Mouse (Mus musculus): ENCODE results near the gene Cnfn. TPM values are rescaled to one million over a fixed set of nuclear protein-coding genes. Genes with fewer than 3 reads are reported as not detected.

Cnfn gene
- polyA plus RNA-seq, 1 experiment from 2014 or later: not detected

- WGBS: 90% methylated on average over 14 of the region's 14 CpGs
- Histone ChIP-seq H3K4me3 (replicated peaks) (no peak overlapping the region), H3K4me2 (peak overlapping the region; percentile 85), H3K9me3 (no peaks in the 10 kb centered on the region), H3K9ac (no peak overlapping the region), H3K36me3 (replicated peaks) (no peaks in the 10 kb centered on the region), H3K27me3 (peaks cover 8% of the 10 kb centered on the region; the same call in 1 of the 2 replicates), H3K4me1 (peaks cover 21% of the 10 kb centered on the region), H3K27ac (no peak overlapping the region)
- ATAC-seq (ENCODE audit: low FRiP score): peak; percentile 2; the same call in 1 of the 2 replicates
Observed at GRCm38 (mm10) chr7:25396621-25397020, 27.1 kb upstream of the Cnfn start.

GRCm38 (mm10) chr7:25395558-25396521 lies 26.3 kb upstream of the Cnfn start:
- 7% methylated on average over 52 of the region's 52 CpGs for WGBS
- ATAC-seq (ENCODE audit: low FRiP score): peak; percentile 98
- Histone ChIP-seq H3K4me3 (replicated peaks) (peak overlapping the region; percentile 67), H3K27me3 (peaks cover 8% of the 10 kb centered on the region; the same call in 1 of the 2 replicates), H3K9ac (peak overlapping the region; percentile 54), H3K36me3 (replicated peaks) (no peaks in the 10 kb centered on the region), H3K4me1 (peaks cover 21% of the 10 kb centered on the region), H3K4me2 (peak overlapping the region; percentile 85), H3K27ac (peak overlapping the region; percentile 62), H3K9me3 (no peaks in the 10 kb centered on the region)

- peak overlapping the region; percentile 85 for H3K4me2 ChIP-seq
- ATAC-seq (ENCODE audit: low FRiP score): peak; percentile 53; the same call in 1 of the 2 replicates
- peaks cover 8% of the 10 kb centered on the region; the same call in 1 of the 2 replicates for H3K27me3 ChIP-seq
- H3K36me3 ChIP-seq (replicated peaks): no peaks in the 10 kb centered on the region
- no peaks in the 10 kb centered on the region for H3K9me3 ChIP-seq
- peak overlapping the region; percentile 54 for H3K9ac ChIP-seq
- H3K4me3 ChIP-seq (replicated peaks): peak overlapping the region; percentile 67
- H3K4me1 ChIP-seq: peaks cover 27% of the 10 kb centered on the region
- H3K27ac ChIP-seq: peak overlapping the region; percentile 62
- under 1% methylated on average over 22 of the region's 22 CpGs for WGBS
Observed at GRCm38 (mm10) chr7:25395186-25395557, 25.6 kb upstream of the Cnfn start.

- H3K36me3 ChIP-seq (replicated peaks): no peaks in the 10 kb centered on the region
- H3K27ac ChIP-seq: no peak overlapping the region
- peak overlapping the region; percentile 54 for H3K9ac ChIP-seq
- WGBS: 22% methylated on average over 7 of the region's 7 CpGs
- peak overlapping the region; percentile 67 for H3K4me3 ChIP-seq (replicated peaks)
- no peaks in the 10 kb centered on the region for H3K9me3 ChIP-seq
- H3K4me1 ChIP-seq: peaks cover 31% of the 10 kb centered on the region
- peak overlapping the region; percentile 85 for H3K4me2 ChIP-seq
- no peak for ATAC-seq (ENCODE audit: low FRiP score)
- H3K27me3 ChIP-seq: peaks cover 8% of the 10 kb centered on the region; the same call in 1 of the 2 replicates
Observed at GRCm38 (mm10) chr7:25394754-25395153, 25.2 kb upstream of the Cnfn start.

- H3K9me3 ChIP-seq: no peaks in the 10 kb centered on the region
- 0 out of 2 replicates have a peak, but pooled peaks cover 1% of the 10 kb centered on the region for H3K36me3 ChIP-seq (replicated peaks)
- 0 out of 2 replicates have a peak overlapping the region, but pooled peaks have one; percentile 85 for H3K4me2 ChIP-seq
- peaks cover 8% of the 10 kb centered on the region; the same call in 1 of the 2 replicates for H3K27me3 ChIP-seq
- H3K27ac ChIP-seq: no peak overlapping the region
- WGBS: 83% methylated on average over 8 of the region's 8 CpGs
- peaks cover 31% of the 10 kb centered on the region for H3K4me1 ChIP-seq
- H3K4me3 ChIP-seq (replicated peaks): no peak overlapping the region; the same call in 1 of the 2 replicates
- no peak overlapping the region; the same call in 1 of the 2 replicates for H3K9ac ChIP-seq
- ATAC-seq (ENCODE audit: low FRiP score): no peak
Observed at GRCm38 (mm10) chr7:25393451-25394210, 24.1 kb upstream of the Cnfn start.

- H3K4me2 ChIP-seq: no peak overlapping the region
- no peak for ATAC-seq (ENCODE audit: low FRiP score)
- peaks cover 8% of the 10 kb centered on the region; the same call in 1 of the 2 replicates for H3K27me3 ChIP-seq
- H3K4me1 ChIP-seq: peaks cover 31% of the 10 kb centered on the region
- WGBS: 41% methylated on average over 7 of the region's 7 CpGs
- no peak overlapping the region for H3K4me3 ChIP-seq (replicated peaks)
- no peaks in the 10 kb centered on the region for H3K9me3 ChIP-seq
- no peak overlapping the region for H3K9ac ChIP-seq
- peaks cover 9% of the 10 kb centered on the region for H3K36me3 ChIP-seq (replicated peaks)
- no peak overlapping the region for H3K27ac ChIP-seq
Observed at GRCm38 (mm10) chr7:25392851-25393250, 23.3 kb upstream of the Cnfn start.

- WGBS: 73% methylated on average over 2 of the region's 2 CpGs
- H3K9ac ChIP-seq: no peak overlapping the region
- H3K4me3 ChIP-seq (replicated peaks): no peak overlapping the region
- H3K36me3 ChIP-seq (replicated peaks): peaks cover 18% of the 10 kb centered on the region
- H3K4me2 ChIP-seq: no peak overlapping the region
- no peaks in the 10 kb centered on the region for H3K9me3 ChIP-seq
- H3K4me1 ChIP-seq: peaks cover 31% of the 10 kb centered on the region
- ATAC-seq (ENCODE audit: low FRiP score): no peak
- H3K27me3 ChIP-seq: peaks cover 8% of the 10 kb centered on the region; the same call in 1 of the 2 replicates
- H3K27ac ChIP-seq: no peak overlapping the region
Observed at GRCm38 (mm10) chr7:25391856-25392453, 22.4 kb upstream of the Cnfn start.

GRCm38 (mm10) chr7:25390986-25391385 lies 21.5 kb upstream of the Cnfn start:
- no peak for ATAC-seq (ENCODE audit: low FRiP score)
- Histone ChIP-seq H3K27me3 (peaks cover 8% of the 10 kb centered on the region; the same call in 1 of the 2 replicates), H3K27ac (no peak overlapping the region), H3K4me3 (replicated peaks) (no peak overlapping the region), H3K9ac (no peak overlapping the region), H3K4me2 (no peak overlapping the region), H3K36me3 (replicated peaks) (peaks cover 23% of the 10 kb centered on the region), H3K4me1 (peaks cover 24% of the 10 kb centered on the region), H3K9me3 (no peaks in the 10 kb centered on the region)
- WGBS: 54% methylated on average over 2 of the region's 2 CpGs

- peaks cover 8% of the 10 kb centered on the region; the same call in 1 of the 2 replicates for H3K27me3 ChIP-seq
- no peak overlapping the region for H3K4me2 ChIP-seq
- H3K9ac ChIP-seq: no peak overlapping the region; the same call in 1 of the 2 replicates
- H3K9me3 ChIP-seq: no peaks in the 10 kb centered on the region
- no peak overlapping the region for H3K4me3 ChIP-seq (replicated peaks)
- H3K4me1 ChIP-seq: peaks cover 24% of the 10 kb centered on the region
- H3K36me3 ChIP-seq (replicated peaks): peaks cover 31% of the 10 kb centered on the region
- no peak overlapping the region for H3K27ac ChIP-seq
- ATAC-seq (ENCODE audit: low FRiP score): no peak
- WGBS: 36% methylated on average over 8 of the region's 8 CpGs
Observed at GRCm38 (mm10) chr7:25390054-25390770, 20.7 kb upstream of the Cnfn start.

- H3K4me2 ChIP-seq: no peak overlapping the region
- H3K36me3 ChIP-seq (replicated peaks): peaks cover 44% of the 10 kb centered on the region
- no peaks in the 10 kb centered on the region for H3K9me3 ChIP-seq
- no peak for ATAC-seq (ENCODE audit: low FRiP score)
- H3K27me3 ChIP-seq: peaks cover 2% of the 10 kb centered on the region; the same call in 1 of the 2 replicates
- no peak overlapping the region for H3K4me3 ChIP-seq (replicated peaks)
- no peak overlapping the region for H3K27ac ChIP-seq
- peaks cover 13% of the 10 kb centered on the region for H3K4me1 ChIP-seq
- 84% methylated on average over 7 of the region's 7 CpGs for WGBS
- H3K9ac ChIP-seq: no peak overlapping the region
Observed at GRCm38 (mm10) chr7:25388916-25389315, 19.4 kb upstream of the Cnfn start.

- Histone ChIP-seq H3K4me3 (replicated peaks) (no peak overlapping the region), H3K4me2 (no peak overlapping the region), H3K27me3 (no peaks in the 10 kb centered on the region), H3K9ac (no peak overlapping the region), H3K4me1 (peaks cover 10% of the 10 kb centered on the region), H3K36me3 (replicated peaks) (peaks cover 47% of the 10 kb centered on the region), H3K27ac (no peak overlapping the region), H3K9me3 (no peaks in the 10 kb centered on the region)
- no peak for ATAC-seq (ENCODE audit: low FRiP score)
- 95% methylated on average over 18 of the region's 18 CpGs for WGBS
Observed at GRCm38 (mm10) chr7:25387811-25388440, 18.4 kb upstream of the Cnfn start.

Measured in forebrain, embryonic 12.5 days (tissue).